Mouse (Mus musculus) ovary, adult 2 months (tissue): Measurements from ENCODE around the gene Mxra7. TPM values are rescaled to one million over a fixed set of nuclear protein-coding genes. Genes with fewer than 3 reads are reported as not detected.

Source experiments
- polyA plus RNA-seq: library from polyadenylated mRNA; depleted of rRNA; stranded (reverse); fragments of >200 nt; gene quantifications from 2 replicates; pipeline ENCODE4 v1.2.3, GENCODE M21; 2012; rRNA removed

The Mxra7 gene
- polyA plus RNA-seq = 110 and 217 TPM in 2 replicates

DNA sequence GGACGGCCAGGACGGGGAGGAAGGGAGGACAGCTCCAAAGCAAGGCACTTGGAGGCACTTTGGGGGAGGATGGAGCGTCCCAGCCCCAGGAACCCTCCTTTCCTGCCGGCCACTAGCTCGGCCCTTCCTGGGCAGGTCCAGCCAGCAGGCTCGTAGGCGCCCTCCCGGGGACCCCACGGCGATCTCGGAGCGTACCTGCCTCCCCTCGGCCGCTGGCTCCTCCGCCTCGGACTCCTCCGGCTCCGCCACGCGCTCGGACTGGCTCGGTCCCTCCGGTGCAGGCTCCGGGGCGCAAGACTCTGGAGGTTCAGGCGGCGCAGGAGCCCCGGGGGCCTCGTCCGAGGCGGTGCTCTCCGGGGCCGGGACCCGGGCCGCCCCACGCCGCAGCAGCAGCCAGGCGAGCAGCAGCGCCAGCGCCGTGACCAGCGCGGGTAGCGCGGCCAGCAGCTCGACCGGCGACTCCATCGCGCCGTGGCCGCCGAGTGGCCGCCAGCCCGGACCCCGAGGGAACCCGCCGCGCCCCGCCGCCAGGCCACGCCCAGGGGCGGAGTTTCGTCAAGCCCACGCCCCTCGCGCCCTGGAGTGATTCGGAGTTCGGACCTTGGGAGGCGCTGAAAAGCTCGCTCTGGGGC, at the start of gene Mxra7:
Gene Mxra7 (minus strand): TSS at position 513 of the 632 bp plus-strand sequence.

DNA sequence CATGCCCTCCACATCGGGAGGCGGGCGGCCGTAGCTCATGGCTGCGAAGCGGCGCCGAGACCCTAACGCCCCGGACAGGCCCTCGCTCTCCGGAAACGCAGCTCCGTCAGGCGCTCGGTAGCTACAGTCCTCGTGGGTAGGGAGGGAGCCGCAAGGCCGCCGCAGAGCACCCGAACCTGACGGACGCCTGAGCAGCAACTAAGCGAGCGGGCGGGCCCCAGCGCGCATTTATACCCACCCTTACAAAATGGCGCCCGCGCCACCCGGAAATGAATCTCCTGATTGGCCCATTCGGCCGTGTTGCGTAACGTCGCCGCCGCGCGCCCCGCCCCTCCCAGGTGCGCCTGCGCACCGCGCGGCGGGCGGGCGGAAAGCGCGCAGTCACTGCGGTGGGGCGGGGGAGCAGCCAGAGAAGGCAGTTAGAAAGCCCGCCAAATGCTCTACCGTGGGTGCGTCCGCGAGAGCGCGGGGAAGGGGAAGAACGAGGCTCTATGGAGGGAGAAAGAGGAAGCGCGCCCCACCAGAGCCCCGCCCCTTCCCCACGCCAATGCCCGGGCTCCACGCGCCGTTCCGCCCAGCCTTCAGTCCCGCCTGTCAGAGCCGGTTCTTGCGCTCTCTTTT, 25.2 kb upstream of the Mxra7 start, which contains the start of gene Srsf2:
Gene Srsf2 (minus strand): TSS at position 204 of the 621 bp plus-strand sequence.

GRCm38 (mm10) chr11:116852291-116852890, 24.5 kb upstream of the Mxra7 start, which contains the start of gene Mfsd11:
Mfsd11 (plus strand) TSS chr11:116852440.

DNA sequence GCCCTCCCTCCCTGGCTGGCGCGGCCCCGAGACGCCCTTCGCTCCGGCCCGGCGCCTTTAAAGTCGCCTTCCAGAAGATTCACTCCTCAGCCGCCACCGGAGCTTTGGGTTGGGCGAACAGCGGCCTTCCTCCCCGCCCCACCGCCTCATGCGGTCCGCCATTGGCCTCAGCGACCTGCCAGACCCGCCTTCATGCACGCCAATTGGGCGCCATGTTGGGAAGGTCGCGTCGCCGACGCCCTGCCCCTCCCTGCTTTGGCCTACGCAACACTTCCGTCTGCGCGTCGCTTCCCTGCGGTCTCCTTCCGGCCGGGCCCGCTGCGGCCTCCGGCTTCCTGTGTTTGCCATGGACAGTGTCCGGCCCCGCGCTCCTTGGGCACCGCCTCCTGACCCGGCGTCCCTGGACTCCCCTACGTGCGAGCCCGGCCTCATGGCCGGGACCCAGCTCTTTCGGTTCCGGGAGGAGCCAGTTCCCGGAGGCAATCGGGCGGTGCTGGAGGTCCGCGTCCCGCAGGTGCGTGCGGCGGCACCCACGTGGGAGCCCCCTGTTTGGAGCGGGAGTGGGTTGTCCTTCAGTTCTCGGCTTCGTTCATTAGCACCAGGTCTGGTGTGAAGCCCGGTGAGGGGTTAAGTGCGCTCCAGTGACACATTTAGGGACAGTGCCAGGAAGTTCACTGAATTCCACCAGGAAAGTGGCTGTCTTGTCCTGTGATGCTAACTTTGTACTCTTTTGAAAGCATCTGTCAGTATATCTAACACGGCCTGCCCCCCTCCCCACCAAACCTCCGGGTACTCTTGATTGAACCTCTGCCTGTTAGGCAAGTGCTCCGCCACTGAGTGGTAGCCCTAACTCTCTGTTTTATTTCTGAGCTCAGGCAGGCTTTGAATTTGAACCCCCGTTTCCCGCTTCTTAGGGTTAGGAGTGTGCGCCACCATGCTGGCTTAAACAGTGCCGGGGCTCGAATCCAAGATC, 15.7 kb upstream of the Mxra7 start, which contains the start of the genes Mettl23 and Jmjd6:
Gene Mettl23 (plus strand): TSS at position 18 of the 973 bp plus-strand sequence.
Gene Jmjd6 (minus strand): TSS at position 189 of the 973 bp plus-strand sequence.

GRCm38 (mm10) chr11:116775407-116775806, 52.4 kb downstream of the Mxra7 start, which contains the start of gene St6galnac1:
St6galnac1 (minus strand) TSS chr11:116775507.

Other genes starting within 250 kb of the Mxra7 start
- 43.3 and 43.5 TPM in 2 replicates for gene Ube2o, start 246.6 kb downstream of the Mxra7 start, polyA plus RNA-seq
- gene Aanat, start 241.6 kb downstream of the Mxra7 start, polyA plus RNA-seq = 0.16 and 0.44 TPM in 2 replicates
- 94.1 and 97.8 TPM in 2 replicates for gene Rhbdf2, start 201.0 kb downstream of the Mxra7 start, polyA plus RNA-seq
- 19.7 and 23.3 TPM in 2 replicates for gene Prcd, start 174.5 kb downstream of the Mxra7 start, polyA plus RNA-seq
- 128 and 135 TPM in 2 replicates for gene Cygb, start 173.7 kb downstream of the Mxra7 start, polyA plus RNA-seq
- 0.10 and 0.24 TPM in 2 replicates for gene St6galnac1, start 52.5 kb downstream of the Mxra7 start, polyA plus RNA-seq
- 21.8 and 22.7 TPM in 2 replicates for gene Mettl23, start 15.2 kb upstream of the Mxra7 start, polyA plus RNA-seq
- 34.6 and 37.0 TPM in 2 replicates for gene Jmjd6, start 15.4 kb upstream of the Mxra7 start, polyA plus RNA-seq
- gene Mfsd11, start 24.4 kb upstream of the Mxra7 start, polyA plus RNA-seq = 32.6 and 33.4 TPM in 2 replicates
- gene Srsf2, start 25.0 kb upstream of the Mxra7 start, polyA plus RNA-seq = 1,242 and 1,559 TPM in 2 replicates
- 0.40 and 0.52 TPM in 2 replicates for gene Mgat5b, start 90.8 kb upstream of the Mxra7 start, polyA plus RNA-seq